Mouse (Mus musculus) intestine, postnatal 0 days (tissue): ENCODE measurements at regions not wholly inside any gene's neighbourhood (a gene's known extent, or its start where the extent isn't known, plus 50 kb on each side); places are given as distances from the start of the nearest gene placed in this dataset.

Experiments
- ATAC-seq: fragments of 200-750 bp; cut with Nextera tagmentation; 2 replicates; pipeline ENCODE4 v1.8.0; 2017; ENCODE audit warnings: mild to moderate bottlenecking, moderate TSS enrichment, moderate library complexity
- H3K27ac ChIP-seq: fragments of 300-500 bp; sonication (generic); 2 replicates; pipeline ENCODE4 v1.5.1; 2014; ENCODE audit warnings: mild to moderate bottlenecking, low read depth, low read length, moderate library complexity
- H3K27me3 ChIP-seq: fragments of 300-500 bp; sonication (generic); replicated peaks from 2 replicates; pipeline ENCODE4 v1.6.1; 2014; ENCODE audit warnings: low read length, mixed read lengths; ENCODE audit not compliant: control insufficient read depth, insufficient read depth
- H3K36me3 ChIP-seq: fragments of 300-500 bp; sonication (generic); 2 replicates; pipeline ENCODE4 v1.6.1; 2014; ENCODE audit warnings: mild to moderate bottlenecking, moderate library complexity; ENCODE audit not compliant: control insufficient read depth, insufficient read depth
- H3K4me1 ChIP-seq: fragments of 300-500 bp; sonication (generic); replicated peaks from 2 replicates; pipeline ENCODE4 v1.6.1; 2014; ENCODE audit warnings: antibody characterized with exemption, low read length, mixed read lengths; ENCODE audit not compliant: control insufficient read depth, insufficient read depth
- H3K4me2 ChIP-seq: fragments of 300-500 bp; sonication (generic); replicated peaks from 2 replicates; pipeline ENCODE4 v1.6.1; 2014; ENCODE audit warnings: low read depth, mild to moderate bottlenecking, moderate library complexity
- H3K4me3 ChIP-seq: fragments of 300-500 bp; sonication (generic); 2 replicates; pipeline ENCODE4 v1.5.1; 2014; ENCODE audit warnings: low read depth, low read length
- H3K9ac ChIP-seq: fragments of 300-500 bp; sonication (generic); 2 replicates; pipeline ENCODE4 v1.6.1; 2014; ENCODE audit warnings: mild to moderate bottlenecking, low read depth, low read length
- H3K9me3 ChIP-seq: fragments of 300-500 bp; sonication (generic); 2 replicates; pipeline ENCODE4 v1.6.1; 2016; ENCODE audit warnings: mixed run types; ENCODE audit not compliant: control insufficient read depth
- CTCF ChIP-seq: sonication (generic); IDR thresholded peaks from 2 replicates; pipeline ENCODE4 v1.5.1; 2016; ENCODE audit warnings: low read depth, mild to moderate bottlenecking, control low read depth, antibody characterized with exemption, moderate library complexity
- WGBS: fragments of 180-500 bp; shearing (Covaris S2); extraction: QIAGEN DNeasy Blood & Tissue Kit; methylation state at CpG from one replicate; pipeline ENCODE4 v1.1.7; 2014; 5-methylcytosine and 5-hydroxymethylcytosine counted together

- Histone ChIP-seq H3K9ac (no peak overlapping the region), H3K4me1 (no peaks in the 10 kb centered on the region), H3K27ac (no peak overlapping the region), H3K36me3 (no peaks in the 10 kb centered on the region), H3K9me3 (no peaks in the 10 kb centered on the region), H3K4me2 (no peak overlapping the region), H3K27me3 (no peaks in the 10 kb centered on the region), H3K4me3 (no peak overlapping the region)
- TF ChIP-seq CTCF: no peak
- ATAC-seq: no peak
Measured at GRCm38 (mm10) chr1:119364901-119365300, 57.1 kb downstream of the Inhbb start.

- Histone ChIP-seq H3K9ac (no peak overlapping the region), H3K27ac (no peak overlapping the region), H3K36me3 (no peaks in the 10 kb centered on the region), H3K27me3 (no peaks in the 10 kb centered on the region), H3K4me1 (no peaks in the 10 kb centered on the region), H3K9me3 (no peaks in the 10 kb centered on the region), H3K4me3 (no peak overlapping the region), H3K4me2 (no peak overlapping the region)
- ATAC-seq: no peak
- no peak for TF ChIP-seq CTCF
- WGBS: 74% methylated on average over 1 of the region's 1 CpGs
Measured at GRCm38 (mm10) chr1:119358096-119358495, 64.0 kb downstream of the Inhbb start.

GRCm38 (mm10) chr1:119356916-119357315, 65.1 kb downstream of the Inhbb start:
- 53% methylated on average over 1 of the region's 1 CpGs for WGBS
- no peaks in the 10 kb centered on the region for H3K36me3 ChIP-seq
- H3K4me3 ChIP-seq: no peak overlapping the region
- no peak for ATAC-seq
- no peaks in the 10 kb centered on the region for H3K9me3 ChIP-seq
- no peak overlapping the region for H3K27ac ChIP-seq
- H3K9ac ChIP-seq: no peak overlapping the region
- TF ChIP-seq CTCF: no peak
- H3K4me1 ChIP-seq: no peaks in the 10 kb centered on the region
- no peak overlapping the region for H3K4me2 ChIP-seq
- no peaks in the 10 kb centered on the region for H3K27me3 ChIP-seq

- TF ChIP-seq CTCF: no peak
- 83% methylated on average over 5 of the region's 5 CpGs for WGBS
- H3K9me3 ChIP-seq: no peaks in the 10 kb centered on the region
- H3K4me1 ChIP-seq: no peaks in the 10 kb centered on the region
- H3K36me3 ChIP-seq: no peaks in the 10 kb centered on the region
- no peak overlapping the region for H3K27ac ChIP-seq
- H3K9ac ChIP-seq: no peak overlapping the region
- H3K4me2 ChIP-seq: no peak overlapping the region
- H3K4me3 ChIP-seq: no peak overlapping the region
- no peak for ATAC-seq
- no peaks in the 10 kb centered on the region for H3K27me3 ChIP-seq
Measured at GRCm38 (mm10) chr1:119355456-119355855, 66.6 kb downstream of the Inhbb start.

GRCm38 (mm10) chr1:119351567-119351966, 70.5 kb downstream of the Inhbb start:
- TF ChIP-seq CTCF: no peak
- Histone ChIP-seq H3K36me3 (no peaks in the 10 kb centered on the region), H3K9me3 (no peaks in the 10 kb centered on the region)

GRCm38 (mm10) chr1:119350846-119351245, 71.2 kb downstream of the Inhbb start:
- Histone ChIP-seq H3K36me3 (no peaks in the 10 kb centered on the region), H3K4me2 (no peak overlapping the region), H3K4me3 (no peak overlapping the region), H3K27ac (no peak overlapping the region), H3K9me3 (no peaks in the 10 kb centered on the region), H3K27me3 (no peaks in the 10 kb centered on the region), H3K4me1 (no peaks in the 10 kb centered on the region), H3K9ac (no peak overlapping the region)
- TF ChIP-seq CTCF: no peak
- no peak for ATAC-seq
- WGBS: 91% methylated on average over 4 of the region's 4 CpGs

More at GRCm38 (mm10) chr1:119351567-119351966, 70.5 kb downstream of the Inhbb start:
- H3K27ac ChIP-seq: no peak overlapping the region
- H3K4me1 ChIP-seq: no peaks in the 10 kb centered on the region
- H3K4me3 ChIP-seq: no peak overlapping the region
- H3K4me2 ChIP-seq: no peak overlapping the region
- H3K27me3 ChIP-seq: no peaks in the 10 kb centered on the region
- WGBS: 92% methylated on average over 8 of the region's 8 CpGs
- H3K9ac ChIP-seq: no peak overlapping the region
- ATAC-seq: no peak

- H3K27me3 ChIP-seq: no peaks in the 10 kb centered on the region
- 80% methylated on average over 7 of the region's 7 CpGs for WGBS
- H3K9ac ChIP-seq: no peak overlapping the region
- H3K9me3 ChIP-seq: no peaks in the 10 kb centered on the region
- H3K4me2 ChIP-seq: no peak overlapping the region
- TF ChIP-seq CTCF: no peak
- no peak overlapping the region for H3K27ac ChIP-seq
- no peaks in the 10 kb centered on the region for H3K4me1 ChIP-seq
- no peak overlapping the region for H3K4me3 ChIP-seq
- ATAC-seq: no peak
- no peaks in the 10 kb centered on the region for H3K36me3 ChIP-seq
Measured at GRCm38 (mm10) chr1:119350296-119350695, 71.8 kb downstream of the Inhbb start.
